Mouse (Mus musculus): ENCODE data around the gene Iapp.

DNA sequence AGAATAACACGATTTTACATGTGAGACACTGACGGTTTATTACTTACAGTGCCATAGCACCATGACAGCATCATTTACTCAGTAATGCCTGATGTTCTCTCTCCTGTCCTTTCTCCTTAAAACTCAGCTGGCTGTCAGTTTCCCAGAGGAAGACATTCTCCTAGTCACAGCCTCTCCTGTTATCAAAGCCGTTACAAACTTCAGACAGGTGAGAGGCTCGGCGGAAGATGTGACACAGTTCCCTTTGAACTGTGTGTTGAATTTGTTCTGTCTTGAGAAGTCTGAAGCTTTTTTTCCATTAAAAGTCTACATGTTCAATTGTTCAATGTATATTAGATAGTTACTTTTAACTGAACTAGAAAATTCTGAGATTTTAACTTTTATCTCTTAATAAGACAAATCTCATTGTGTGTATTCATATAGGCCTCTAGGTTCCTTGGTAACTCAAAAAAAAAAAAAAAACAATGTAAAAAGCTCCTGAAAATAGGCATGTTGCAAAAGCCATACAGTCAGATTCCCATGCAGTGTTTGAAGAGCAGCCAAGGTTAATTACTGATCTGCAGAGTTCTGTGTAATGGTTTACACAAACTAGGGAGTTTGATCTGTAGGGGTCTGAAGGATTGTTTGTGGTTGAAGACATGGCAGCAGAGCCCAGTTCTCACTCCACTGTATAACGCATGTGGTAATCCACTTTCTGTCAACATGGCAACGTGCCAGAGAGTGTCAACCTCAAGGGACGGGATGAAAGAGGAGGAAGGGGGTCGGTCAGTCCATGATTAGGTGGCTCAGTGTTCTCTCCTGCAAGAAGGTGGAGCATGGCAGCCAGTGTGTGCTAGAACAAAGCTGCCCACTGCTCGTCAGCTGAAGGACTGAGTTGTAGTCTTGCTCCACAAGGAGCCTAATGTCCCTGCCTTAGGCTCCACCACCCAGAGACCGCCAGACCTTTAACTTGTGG is 49.5 kb downstream of the Iapp start:
- TF ChIP-seq FLI1 (IDR thresholded peaks at IDR 0.05; ENCODE audit: low read length) (no peak), GATA1 (IDR thresholded peaks at IDR 0.05; ENCODE audit: borderline replicate concordance, low read length) (no peak)
